Mouse (Mus musculus) CD4-positive, CD25-positive, alpha-beta regulatory T cell (primary cell): ENCODE data around the gene Cyp4a12b. TPM values are rescaled to one million over a fixed set of nuclear protein-coding genes. Genes with fewer than 3 reads are reported as not detected.

ENCODE experiments used
- polyA plus RNA-seq: library from polyadenylated mRNA; unstranded; fragments of 100-300 nt; shearing (Covaris generic); gene quantifications from one replicate; pipeline ENCODE4 v1.2.1, GENCODE M21; 2017

Gene Cyp4a12b
- not detected for polyA plus RNA-seq

DNA sequence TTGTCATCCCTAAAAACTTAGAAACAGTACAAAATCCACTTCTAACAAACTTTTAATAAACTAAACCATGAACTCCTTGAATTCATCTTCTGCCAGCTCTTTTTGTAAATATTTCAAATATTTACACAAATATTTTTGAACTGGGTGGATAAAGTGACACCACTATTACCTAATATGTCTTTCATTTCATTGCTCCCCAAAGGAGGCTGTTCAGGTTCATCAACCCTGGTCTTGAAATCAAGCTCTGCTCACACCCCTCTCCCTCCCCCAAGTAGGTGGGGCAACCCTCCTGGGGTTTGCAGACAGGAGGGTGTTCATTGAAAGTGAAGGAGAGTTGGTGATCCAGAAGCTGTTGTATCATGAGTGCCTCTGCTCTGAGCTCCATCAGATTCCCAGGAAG is at the start of gene Cyp4a12b:
Cyp4a12b (plus strand) TSS at position 301 of the 400 bp plus-strand sequence.

DNA sequence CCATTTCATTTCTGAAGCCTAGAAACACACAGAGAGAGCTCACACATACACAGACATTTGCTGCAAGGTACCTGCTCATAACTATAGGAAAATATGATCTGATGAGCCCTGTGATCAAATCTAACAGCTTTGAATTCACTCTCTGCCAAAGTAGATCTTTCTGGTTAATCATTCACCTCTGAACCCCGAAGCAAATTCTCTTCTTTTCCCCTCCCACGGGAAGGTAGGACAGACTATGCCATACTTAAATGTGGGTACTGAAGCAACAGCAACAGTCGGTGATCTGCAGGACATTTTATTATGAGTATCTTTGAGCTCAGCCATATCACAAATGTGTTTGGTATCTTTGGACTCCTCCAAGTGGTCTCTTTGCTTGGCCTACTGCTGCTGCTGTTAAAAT is 40.9 kb downstream of the Cyp4a12b start, which contains the start of gene Cyp4a30b:
Cyp4a30b (plus strand) TSS at position 301 of the 400 bp plus-strand sequence.

Other genes starting within 250 kb of the Cyp4a12b start
- not detected for gene Cyp4a29, start 169.5 kb upstream of the Cyp4a12b start, polyA plus RNA-seq
- not detected for gene Cyp4a12a, start 112.6 kb upstream of the Cyp4a12b start, polyA plus RNA-seq
- not detected for gene Cyp4a30b, start 41.0 kb downstream of the Cyp4a12b start, polyA plus RNA-seq
- not detected for gene Cyp4a14, start 84.5 kb downstream of the Cyp4a12b start, polyA plus RNA-seq
- not detected for gene Cyp4a10, start 106.6 kb downstream of the Cyp4a12b start, polyA plus RNA-seq
- gene Cyp4a31, start 152.0 kb downstream of the Cyp4a12b start, polyA plus RNA-seq: not detected
- not detected for gene Cyp4a32, start 189.3 kb downstream of the Cyp4a12b start, polyA plus RNA-seq
- gene Cyp4b1, start 236.1 kb downstream of the Cyp4a12b start, polyA plus RNA-seq: not detected